Mouse (Mus musculus): Measurements from ENCODE around the gene Zfp786.

DNA sequence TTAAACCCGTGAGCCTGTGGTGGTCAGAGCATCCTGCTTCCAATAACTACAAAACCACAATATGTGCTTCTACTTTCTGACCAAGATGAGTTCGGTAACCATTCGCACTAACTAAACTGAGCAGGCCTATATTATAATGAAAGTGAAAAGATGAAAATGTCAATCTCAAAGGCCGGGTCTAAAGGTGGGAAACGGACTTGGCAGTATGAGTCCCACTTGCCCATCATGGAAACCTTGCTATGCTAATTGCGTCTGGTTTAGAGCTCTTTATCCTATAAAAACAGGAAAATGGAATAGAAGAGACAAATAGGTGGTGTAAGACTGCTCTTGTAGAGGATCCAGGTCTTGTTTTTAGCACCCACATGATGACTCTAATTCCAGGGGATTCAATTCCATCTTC, 8.9 kb downstream of the Zfp786 start:
- TF ChIP-seq CTCF (conservative IDR thresholded peaks at IDR 0.05; ENCODE audit: insufficient read depth, insufficient read length, low read depth, low read length) (no peak), POLR2A (IDR thresholded peaks at IDR 0.05; ENCODE audit: low read depth, low read length) (no peak)

Measured in kidney, adult 2 months (tissue).